Mouse (Mus musculus): ENCODE results near the gene Mtmr10. TPM values are rescaled to one million over a fixed set of nuclear protein-coding genes. Genes with fewer than 3 reads are reported as not detected.

The Mtmr10 gene
- polyA plus RNA-seq, 1 experiment from 2014 or later = 5.0 TPM

DNA sequence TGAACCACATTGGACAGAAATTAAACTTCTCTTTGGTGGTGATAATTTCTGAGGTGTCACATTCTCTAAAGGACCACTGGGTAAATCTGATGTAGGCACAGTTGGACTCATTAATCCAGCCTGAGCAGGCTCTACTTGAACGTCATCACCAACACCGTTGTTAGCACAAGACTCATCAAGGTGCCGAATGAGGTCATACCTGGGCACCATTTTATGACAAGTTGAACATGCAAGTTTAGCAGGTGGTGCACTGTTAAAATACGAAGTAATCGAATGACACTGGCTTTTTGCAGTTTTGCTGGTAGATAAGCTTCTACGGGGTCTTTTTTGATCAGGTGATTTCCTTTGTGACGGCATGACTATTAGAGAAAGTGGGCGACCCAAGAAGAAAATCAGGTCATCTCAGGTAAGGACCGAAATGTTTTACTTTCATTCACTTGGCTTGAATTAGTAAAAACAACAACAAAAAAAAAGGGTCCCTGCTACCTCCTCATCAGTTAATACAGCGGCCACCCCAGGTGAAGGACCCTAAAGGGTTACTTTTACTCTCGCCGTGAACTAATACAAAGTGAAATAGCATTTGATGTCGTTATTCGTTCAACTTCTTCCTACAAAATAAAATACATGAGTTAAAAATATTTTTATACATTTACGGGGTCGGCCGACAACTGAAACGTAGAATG lies 85.8 kb downstream of the Mtmr10 start:
- Histone ChIP-seq H3K4me3 (peak overlapping the region; percentile 80), H3K27ac (peak overlapping the region; percentile 98), H3K27me3 (no peaks in the 10 kb centered on the region), H3K4me1 (replicated peaks) (peaks cover 6% of the 10 kb centered on the region; the same call in 1 of the 2 replicates), H3K36me3 (peaks cover 20% of the 10 kb centered on the region), H3K9ac (peak overlapping the region; percentile 82), H3K4me2 (peak overlapping the region; percentile 74), H3K9me3 (replicated peaks) (no peaks in the 10 kb centered on the region)
- WGBS = 10% methylated on average over 18 of the region's 18 CpGs
- no peak for ATAC-seq (replicated peaks; ENCODE audit: insufficient number of reproducible peaks, insufficient read depth, low FRiP score, low read depth)

DNA sequence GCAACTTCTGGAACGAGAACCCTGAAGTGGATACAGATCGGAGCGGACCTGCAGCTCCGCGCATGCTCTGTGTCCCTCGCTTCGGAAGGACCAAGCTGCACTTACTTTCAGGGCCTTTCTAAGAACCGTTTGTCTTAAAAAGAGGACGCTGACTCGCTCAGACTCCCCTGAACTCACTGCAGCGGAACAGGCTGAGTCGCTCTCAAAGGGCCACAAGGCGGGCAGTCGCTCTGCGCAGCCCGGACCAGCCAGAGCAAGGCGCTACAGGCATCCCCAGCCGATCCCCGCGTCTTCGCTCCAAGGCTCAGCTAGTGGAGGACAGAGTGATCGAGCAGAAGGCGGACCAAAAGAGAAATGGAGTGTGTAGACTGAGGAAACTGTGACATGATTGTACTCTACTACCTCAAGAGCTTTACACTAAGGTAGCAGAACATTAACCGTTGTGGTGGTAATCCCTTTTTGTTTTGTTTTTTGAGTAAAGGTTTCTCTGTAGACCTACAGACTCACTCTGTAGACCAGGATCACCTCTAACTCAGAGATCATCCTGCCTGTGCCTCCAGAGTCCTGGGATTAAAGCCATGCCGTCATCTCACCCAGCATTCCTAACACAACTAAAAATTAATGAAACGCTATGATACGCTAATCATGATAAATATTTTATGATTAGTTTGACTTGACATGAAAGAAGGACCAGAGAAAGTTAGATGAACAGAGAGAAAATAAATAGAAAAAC lies 86.5 kb downstream of the Mtmr10 start, which contains the start of gene Fan1:
Fan1 (minus strand) TSS at position 266 of the 733 bp plus-strand sequence.
- Histone ChIP-seq H3K4me1 (replicated peaks) (peaks cover 6% of the 10 kb centered on the region; the same call in 1 of the 2 replicates), H3K9me3 (replicated peaks) (no peaks in the 10 kb centered on the region), H3K4me2 (peak within 1 kb of the TSS; percentile 74), H3K4me3 (peak within 1 kb of the TSS; percentile 80), H3K9ac (peak within 1 kb of the TSS; percentile 82), H3K27me3 (no peaks in the 10 kb centered on the region), H3K27ac (peak within 1 kb of the TSS; percentile 98), H3K36me3 (peaks cover 27% of the 10 kb centered on the region)
- 3% methylated on average over 27 of the region's 27 CpGs for whole genome bisulfite sequencing
- ATAC-seq (replicated peaks; ENCODE audit: insufficient number of reproducible peaks, insufficient read depth, low FRiP score, low read depth) = peak; percentile 92

Small RNAs within 50 kb of the gene (microRNA-seq; reads per million reads assigned to microRNA genes)
- gene Mir6416 = not detected

Other genes with a start within 250 kb of the Mtmr10 start
- gene Trpm1, start 133.8 kb upstream of the Mtmr10 start, polyA plus RNA-seq (2015; fragmentation: Nextera tagmentation; extraction: Ambion mirVana) = 0.11 and 0.13 TPM in 2 replicates
- gene Fan1, start 86.4 kb downstream of the Mtmr10 start, polyA plus RNA-seq (2015; fragmentation: Nextera tagmentation; extraction: Ambion mirVana) = 4.4 and 4.8 TPM in 2 replicates
- 21.0 and 21.9 TPM in 2 replicates for gene Mphosph10, start 104.6 kb downstream of the Mtmr10 start, polyA plus RNA-seq (2015; fragmentation: Nextera tagmentation; extraction: Ambion mirVana)
- gene Mcee, start 105.0 kb downstream of the Mtmr10 start, polyA plus RNA-seq (2015; fragmentation: Nextera tagmentation; extraction: Ambion mirVana) = 111 and 152 TPM in 2 replicates
- gene Apba2, start 214.1 kb downstream of the Mtmr10 start, polyA plus RNA-seq (2015; fragmentation: Nextera tagmentation; extraction: Ambion mirVana) = 1.4 and 3.4 TPM in 2 replicates

Data from heart, embryonic 15.5 days (tissue).